Mouse (Mus musculus) cortical plate, adult 2 months (tissue): ENCODE measurements around the gene Ckap2.

ENCODE experiments used
- CTCF ChIP-seq: fragments of 200-500 bp; IDR thresholded peaks from 2 replicates; pipeline ENCODE4 v1.5.1; 2011; ENCODE audit warnings: mild to moderate bottlenecking, control low read depth, low read length; ENCODE audit not compliant: insufficient read depth; ENCODE audit errors: extremely low read depth
- POLR2A ChIP-seq: fragments of 200-500 bp; IDR thresholded peaks from 2 replicates; pipeline ENCODE4 v1.6.1; 2011; ENCODE audit warnings: mild to moderate bottlenecking, low read length, control low read depth; ENCODE audit not compliant: insufficient read depth; ENCODE audit errors: extremely low read depth

DNA sequence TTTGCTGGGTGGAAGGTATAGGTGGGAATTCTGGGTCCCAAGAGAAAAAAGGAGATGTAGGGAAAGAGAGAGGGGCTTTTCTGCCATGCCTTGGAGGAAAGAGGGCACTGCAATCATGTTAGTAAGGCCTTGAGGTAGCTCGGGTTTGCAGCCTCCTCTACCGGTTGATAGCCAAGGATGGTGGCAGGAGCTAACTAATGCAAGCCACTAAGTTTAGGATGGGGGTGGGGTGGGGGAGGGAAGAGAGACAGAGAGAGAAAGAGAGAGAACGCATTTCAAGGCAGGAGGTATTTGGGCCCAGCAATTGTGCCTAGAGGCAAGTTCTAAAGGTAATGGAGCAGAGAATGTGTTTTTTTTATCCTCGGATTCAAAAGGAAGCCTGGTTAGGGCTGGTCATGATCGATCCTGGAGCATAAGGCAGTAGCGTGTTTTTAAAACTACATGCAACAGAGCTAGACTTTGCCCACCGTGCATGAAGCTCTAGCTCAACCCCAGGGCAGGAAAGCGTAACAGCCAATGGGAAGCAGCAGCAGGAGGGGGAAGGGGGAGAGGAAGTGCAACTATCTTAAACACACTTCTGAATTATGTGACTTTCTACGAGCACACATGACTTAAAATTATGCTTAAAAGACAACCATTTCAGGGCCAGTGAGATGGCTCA, 37.8 kb downstream of the Ckap2 start:
- no peak for TF ChIP-seq CTCF
- no peak for TF ChIP-seq POLR2A
